Mouse (Mus musculus) forebrain, embryonic 15.5 days (tissue): ENCODE measurements around the gene Maco1. TPM values are rescaled to one million over a fixed set of nuclear protein-coding genes. Genes with fewer than 3 reads are reported as not detected.
A peak's percentile ranks its signal among the peaks of the same experiment; 100 is the strongest.

Experiments used
- ATAC-seq: fragments of 200-750 bp; cut with Nextera tagmentation; replicated peaks from 2 replicates; pipeline ENCODE4 v1.8.0; 2017; ENCODE audit warnings: mild to moderate bottlenecking, moderate TSS enrichment, moderate library complexity
- H3K27ac ChIP-seq: fragments of 300-500 bp; sonication (generic); replicated peaks from 2 replicates; pipeline ENCODE4 v1.5.1; 2015; ENCODE audit warnings: mild to moderate bottlenecking, inconsistent platforms
- H3K27me3 ChIP-seq: fragments of 300-500 bp; sonication (generic); 2 replicates; pipeline ENCODE4 v1.6.1; 2015; ENCODE audit warnings: inconsistent platforms
- H3K36me3 ChIP-seq: fragments of 300-500 bp; sonication (generic); 2 replicates; pipeline ENCODE4 v1.6.1; 2015; ENCODE audit warnings: mild to moderate bottlenecking, inconsistent platforms
- H3K4me1 ChIP-seq: fragments of 300-500 bp; sonication (generic); 2 replicates; pipeline ENCODE4 v1.6.1; 2015; ENCODE audit warnings: inconsistent platforms
- H3K4me2 ChIP-seq: fragments of 300-500 bp; sonication (generic); replicated peaks from 2 replicates; pipeline ENCODE4 v1.6.1; 2015; ENCODE audit warnings: mild to moderate bottlenecking, inconsistent platforms
- H3K4me3 ChIP-seq: fragments of 300-500 bp; sonication (generic); 2 replicates; pipeline ENCODE4 v1.5.1; 2015; ENCODE audit warnings: mild to moderate bottlenecking, inconsistent platforms
- H3K9ac ChIP-seq: fragments of 300-500 bp; sonication (generic); replicated peaks from 2 replicates; pipeline ENCODE4 v1.6.1; 2015; ENCODE audit warnings: mild to moderate bottlenecking, inconsistent platforms
- H3K9me3 ChIP-seq: fragments of 300-500 bp; sonication (generic); 2 replicates; pipeline ENCODE4 v1.6.1; 2016; ENCODE audit warnings: inconsistent platforms
- WGBS: fragments of 180-500 bp; shearing (Covaris S2); methylation state at CpG from one replicate; pipeline ENCODE4 v1.1.7; 2015; ENCODE audit warnings: mixed read lengths; 5-methylcytosine and 5-hydroxymethylcytosine counted together
- polyA plus RNA-seq: library from polyadenylated mRNA; unstranded; fragments of >200 nt; fragmentation: Nextera tagmentation; extraction: Ambion mirVana; gene quantifications from 2 replicates; pipeline ENCODE4 v1.2.1, GENCODE M21; 2015

The Maco1 gene
- polyA plus RNA-seq, 1 experiment from 2014 or later, result 112 TPM

DNA sequence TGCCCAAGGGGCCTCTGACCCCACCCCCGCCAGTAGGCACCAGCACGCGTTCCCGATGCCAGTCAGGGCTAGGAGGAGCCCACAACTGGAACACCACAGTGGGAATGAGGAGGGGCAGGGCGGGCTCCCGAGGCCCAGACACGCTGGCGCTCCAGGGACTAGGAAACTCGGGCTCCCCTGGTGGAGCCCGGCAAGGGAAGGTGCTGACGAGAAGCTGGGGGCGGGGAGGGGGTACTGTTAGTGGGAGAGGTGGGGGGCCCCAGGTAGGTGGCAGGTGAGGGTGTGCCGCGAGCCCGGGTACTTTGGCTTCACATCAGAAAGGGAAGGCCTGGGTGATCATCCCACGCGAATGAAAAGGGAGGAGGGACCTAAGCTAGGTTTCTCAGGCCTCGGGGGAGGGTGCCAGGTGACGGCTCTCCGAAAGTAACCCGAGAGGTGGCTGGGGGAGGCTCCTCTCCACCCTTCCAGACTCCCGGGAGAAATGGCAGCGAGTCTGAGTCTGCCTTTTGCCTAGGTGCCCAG lies 86.2 kb downstream of the Maco1 start:
- no peaks in the 10 kb centered on the region for H3K36me3 ChIP-seq
- peak overlapping the region; percentile 48 for H3K4me3 ChIP-seq
- 2% methylated on average over 23 of the region's 23 CpGs for WGBS
- H3K9ac ChIP-seq, result peak overlapping the region; percentile 45
- ATAC-seq, result peak; percentile 7; the same call in 1 of the 2 replicates
- H3K4me1 ChIP-seq, result peaks cover 13% of the 10 kb centered on the region
- no peak overlapping the region for H3K27ac ChIP-seq
- no peaks in the 10 kb centered on the region for H3K9me3 ChIP-seq
- H3K27me3 ChIP-seq, result peaks cover 6% of the 10 kb centered on the region
- H3K4me2 ChIP-seq, result peak overlapping the region; percentile 91

- no peak for ATAC-seq
- Histone ChIP-seq H3K9ac (no peak overlapping the region), H3K36me3 (no peaks in the 10 kb centered on the region), H3K4me3 (no peak overlapping the region), H3K9me3 (no peaks in the 10 kb centered on the region), H3K4me1 (peaks cover 13% of the 10 kb centered on the region), H3K4me2 (0 out of 2 replicates have a peak overlapping the region, but pooled peaks have one; percentile 91), H3K27ac (no peak overlapping the region), H3K27me3 (peaks cover 6% of the 10 kb centered on the region)
- 78% methylated on average over 6 of the region's 6 CpGs for WGBS
Measured at GRCm38 (mm10) chr4:134766277-134766676, 86.9 kb downstream of the Maco1 start.

DNA sequence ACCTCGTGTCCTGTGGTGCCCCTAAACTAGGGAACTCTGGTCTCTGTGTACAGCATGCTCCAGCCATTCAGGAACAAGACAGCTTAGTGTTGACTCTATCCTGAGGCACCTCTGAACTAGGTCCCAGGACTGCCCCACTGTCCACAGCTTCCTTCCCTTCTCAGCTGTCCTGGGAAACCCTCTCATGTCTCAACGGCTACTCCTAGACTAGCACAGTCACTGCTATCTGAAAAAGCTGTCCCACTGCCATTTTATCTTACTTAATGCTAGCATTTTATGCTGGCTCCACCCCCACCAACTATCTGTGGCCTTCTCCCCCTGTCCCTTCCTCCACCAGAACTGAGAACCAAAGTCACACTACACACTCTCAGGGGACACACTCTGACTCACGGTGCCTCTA lies 88.8 kb downstream of the Maco1 start:
- Histone ChIP-seq H3K4me3 (no peak overlapping the region), H3K36me3 (no peaks in the 10 kb centered on the region), H3K4me1 (peaks cover 13% of the 10 kb centered on the region), H3K9me3 (no peaks in the 10 kb centered on the region), H3K27ac (no peak overlapping the region), H3K9ac (no peak overlapping the region), H3K27me3 (peaks cover 6% of the 10 kb centered on the region), H3K4me2 (no peak overlapping the region)
- ATAC-seq, result no peak
- 85% methylated on average over 3 of the region's 3 CpGs for WGBS

GRCm38 (mm10) chr4:134762360-134762759 lies 90.8 kb downstream of the Maco1 start:
- Histone ChIP-seq H3K4me3 (no peak overlapping the region), H3K36me3 (no peaks in the 10 kb centered on the region), H3K9ac (no peak overlapping the region), H3K4me1 (peaks cover 7% of the 10 kb centered on the region), H3K9me3 (no peaks in the 10 kb centered on the region), H3K27ac (no peak overlapping the region), H3K27me3 (peaks cover 4% of the 10 kb centered on the region), H3K4me2 (no peak overlapping the region)
- no peak for ATAC-seq
- WGBS, result 81% methylated on average over 6 of the region's 6 CpGs

DNA sequence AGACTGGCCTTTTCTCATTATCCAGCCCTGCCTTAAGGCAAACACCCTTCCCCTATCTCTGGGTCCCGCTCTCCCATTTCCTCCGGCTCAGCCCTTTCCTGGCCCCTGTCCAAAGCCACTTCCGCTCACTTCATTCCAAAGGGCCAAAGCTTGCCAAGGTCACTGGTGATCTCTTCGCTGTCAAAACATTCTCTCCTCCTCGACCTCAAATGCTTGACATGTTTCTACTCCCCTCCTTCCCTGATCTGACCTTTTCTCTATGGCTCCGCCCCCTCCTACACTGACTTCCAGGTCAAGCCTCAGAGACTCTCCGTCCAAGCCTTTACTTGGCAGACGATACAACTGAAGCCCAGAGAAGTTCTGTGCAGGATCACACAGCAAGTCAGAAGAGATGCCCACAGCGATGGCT lies 92.3 kb downstream of the Maco1 start:
- Histone ChIP-seq H3K4me1 (no peaks in the 10 kb centered on the region), H3K9ac (no peak overlapping the region), H3K9me3 (no peaks in the 10 kb centered on the region), H3K27me3 (no peaks in the 10 kb centered on the region; the same call in 1 of the 2 replicates), H3K36me3 (no peaks in the 10 kb centered on the region), H3K27ac (no peak overlapping the region), H3K4me3 (no peak overlapping the region), H3K4me2 (no peak overlapping the region)
- 54% methylated on average over 9 of the region's 9 CpGs for WGBS
- no peak for ATAC-seq

- WGBS, result 87% methylated on average over 6 of the region's 6 CpGs
- H3K4me2 ChIP-seq, result no peak overlapping the region
- no peaks in the 10 kb centered on the region for H3K9me3 ChIP-seq
- no peaks in the 10 kb centered on the region for H3K36me3 ChIP-seq
- H3K9ac ChIP-seq, result no peak overlapping the region
- H3K4me3 ChIP-seq, result no peak overlapping the region
- no peak overlapping the region for H3K27ac ChIP-seq
- no peaks in the 10 kb centered on the region for H3K27me3 ChIP-seq
- H3K4me1 ChIP-seq, result no peaks in the 10 kb centered on the region
- ATAC-seq, result no peak
Measured at GRCm38 (mm10) chr4:134760281-134760680, 92.9 kb downstream of the Maco1 start.

DNA sequence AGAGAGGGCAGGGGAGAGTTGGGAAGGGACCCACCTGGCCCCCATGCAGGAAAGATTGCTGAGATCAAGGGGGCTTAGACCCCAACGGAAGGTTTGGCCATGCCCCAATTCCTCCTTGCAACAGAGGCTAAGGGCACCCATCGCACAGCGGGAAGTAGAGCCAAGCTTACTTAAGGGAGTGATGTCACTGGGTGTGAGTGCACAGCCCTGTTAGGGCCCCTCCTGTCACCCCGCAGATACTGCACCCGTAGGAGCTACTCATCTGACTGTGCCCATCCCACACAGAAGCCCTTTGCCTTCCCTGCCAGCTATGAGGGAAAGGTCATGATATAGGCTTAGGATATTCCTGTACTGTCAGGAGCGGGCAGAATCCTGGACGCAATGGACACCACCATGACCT lies 93.6 kb downstream of the Maco1 start:
- Histone ChIP-seq H3K9me3 (no peaks in the 10 kb centered on the region), H3K27me3 (no peaks in the 10 kb centered on the region), H3K9ac (no peak overlapping the region), H3K36me3 (no peaks in the 10 kb centered on the region), H3K4me1 (no peaks in the 10 kb centered on the region), H3K4me3 (no peak overlapping the region), H3K4me2 (no peak overlapping the region), H3K27ac (no peak overlapping the region)
- ATAC-seq, result no peak
- 91% methylated on average over 7 of the region's 7 CpGs for WGBS

DNA sequence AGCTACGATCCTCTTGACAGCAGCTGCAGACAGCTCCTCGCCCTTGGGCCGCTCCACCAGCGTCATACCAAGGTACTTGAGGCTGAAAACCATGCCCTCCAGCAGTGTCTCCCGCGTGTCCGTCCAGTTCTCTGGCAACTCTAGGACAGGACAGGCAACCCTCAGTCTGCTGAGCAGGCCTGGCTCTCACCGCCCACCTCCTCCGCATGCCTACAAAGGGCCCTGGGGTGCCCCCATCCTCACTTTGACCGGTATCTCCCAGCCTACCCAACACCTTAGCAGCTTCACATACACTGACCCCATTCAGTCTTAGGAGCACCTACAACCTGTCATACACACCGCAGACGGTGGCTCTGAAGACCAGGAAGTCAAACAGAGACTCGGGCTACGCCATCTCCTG lies 94.2 kb downstream of the Maco1 start:
- no peak overlapping the region for H3K4me2 ChIP-seq
- H3K4me1 ChIP-seq, result no peaks in the 10 kb centered on the region
- WGBS, result 93% methylated on average over 14 of the region's 14 CpGs
- ATAC-seq, result no peak
- H3K36me3 ChIP-seq, result no peaks in the 10 kb centered on the region
- no peak overlapping the region for H3K4me3 ChIP-seq
- no peaks in the 10 kb centered on the region for H3K9me3 ChIP-seq
- no peak overlapping the region for H3K9ac ChIP-seq
- H3K27ac ChIP-seq, result no peak overlapping the region
- no peaks in the 10 kb centered on the region for H3K27me3 ChIP-seq

GRCm38 (mm10) chr4:134758367-134758766 lies 94.8 kb downstream of the Maco1 start:
- no peaks in the 10 kb centered on the region for H3K36me3 ChIP-seq
- H3K4me2 ChIP-seq, result no peak overlapping the region
- no peaks in the 10 kb centered on the region for H3K27me3 ChIP-seq
- no peak overlapping the region for H3K9ac ChIP-seq
- no peak overlapping the region for H3K27ac ChIP-seq
- ATAC-seq, result no peak
- H3K4me1 ChIP-seq, result no peaks in the 10 kb centered on the region
- WGBS, result 84% methylated on average over 4 of the region's 4 CpGs
- H3K4me3 ChIP-seq, result no peak overlapping the region
- H3K9me3 ChIP-seq, result no peaks in the 10 kb centered on the region

- Histone ChIP-seq H3K27ac (no peak overlapping the region), H3K27me3 (no peaks in the 10 kb centered on the region), H3K4me3 (no peak overlapping the region), H3K9me3 (no peaks in the 10 kb centered on the region), H3K9ac (no peak overlapping the region), H3K4me1 (no peaks in the 10 kb centered on the region), H3K36me3 (no peaks in the 10 kb centered on the region), H3K4me2 (no peak overlapping the region)
- no peak for ATAC-seq
- 87% methylated on average over 7 of the region's 7 CpGs for WGBS
Measured at GRCm38 (mm10) chr4:134756953-134757352, 96.2 kb downstream of the Maco1 start.

- H3K4me3 ChIP-seq, result no peak overlapping the region
- H3K4me1 ChIP-seq, result no peaks in the 10 kb centered on the region
- no peak overlapping the region for H3K27ac ChIP-seq
- WGBS, result 87% methylated on average over 13 of the region's 13 CpGs
- no peaks in the 10 kb centered on the region for H3K9me3 ChIP-seq
- H3K27me3 ChIP-seq, result no peaks in the 10 kb centered on the region
- no peak overlapping the region for H3K4me2 ChIP-seq
- H3K9ac ChIP-seq, result no peak overlapping the region
- ATAC-seq, result no peak
- H3K36me3 ChIP-seq, result no peaks in the 10 kb centered on the region
Measured at GRCm38 (mm10) chr4:134754941-134755340, 98.2 kb downstream of the Maco1 start.

DNA sequence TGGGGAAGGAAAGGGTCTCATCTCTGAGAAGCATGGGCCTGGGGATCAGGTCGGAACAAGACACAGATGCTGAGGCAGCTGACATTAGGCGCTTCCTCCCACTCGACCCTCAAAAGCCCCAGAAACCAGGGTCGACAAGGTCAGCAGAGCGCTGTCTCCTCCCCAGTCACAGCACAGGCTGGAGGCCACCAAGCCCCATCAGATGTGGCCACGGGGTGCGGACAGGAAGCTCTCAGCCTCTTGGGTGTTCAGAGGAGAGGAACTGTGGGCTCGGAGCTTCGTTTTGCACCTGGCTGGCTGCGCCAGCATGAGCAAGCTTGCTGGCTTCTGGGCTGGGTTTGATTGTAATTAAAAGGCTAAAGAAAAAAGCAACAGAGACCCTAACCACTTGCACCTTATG lies 98.8 kb downstream of the Maco1 start:
- no peaks in the 10 kb centered on the region for H3K9me3 ChIP-seq

GRCm38 (mm10) chr4:134753516-134754261 lies 99.5 kb downstream of the Maco1 start:
- Histone ChIP-seq H3K4me1 (no peaks in the 10 kb centered on the region), H3K36me3 (no peaks in the 10 kb centered on the region), H3K4me2 (no peak overlapping the region), H3K27ac (no peak overlapping the region), H3K27me3 (no peaks in the 10 kb centered on the region), H3K9ac (no peak overlapping the region), H3K4me3 (no peak overlapping the region), H3K9me3 (no peaks in the 10 kb centered on the region)
- ATAC-seq, result no peak
- WGBS, result 23% methylated on average over 17 of the region's 17 CpGs

More for the DNA sequence above, 98.8 kb downstream of the Maco1 start:
- Histone ChIP-seq H3K36me3 (no peaks in the 10 kb centered on the region), H3K4me1 (no peaks in the 10 kb centered on the region), H3K27me3 (no peaks in the 10 kb centered on the region), H3K4me2 (no peak overlapping the region), H3K27ac (no peak overlapping the region), H3K9ac (no peak overlapping the region), H3K4me3 (no peak overlapping the region)
- WGBS, result 60% methylated on average over 10 of the region's 10 CpGs
- no peak for ATAC-seq
